Mouse (Mus musculus): Measurements from ENCODE around the gene Dnajc16. TPM values are rescaled to one million over a fixed set of nuclear protein-coding genes. Genes with fewer than 3 reads are reported as not detected.

The Dnajc16 gene
- polyA plus RNA-seq, 1 experiment = 9.1 TPM

GRCm38 (mm10) chr4:141789564-141790218 is 1.0 kb downstream of the Dnajc16 start:
- Histone ChIP-seq H3K4me1 (ENCODE audit: control insufficient read depth, insufficient read depth, low read length) (no peaks in the 10 kb centered on the region), H3K9ac (ENCODE audit: low read depth, poor library complexity, severe bottlenecking) (peak overlapping the region; percentile 73), H3K27ac (ENCODE audit: insufficient read depth, low read length) (no peak overlapping the region), H3K27me3 (ENCODE audit: control insufficient read depth, insufficient read depth, low read length, poor library complexity, severe bottlenecking) (no peaks in the 10 kb centered on the region), H3K36me3 (ENCODE audit: control insufficient read depth, insufficient read depth, low read length, poor library complexity, severe bottlenecking) (no peaks in the 10 kb centered on the region), H3K4me3 (ENCODE audit: low read depth, low read length) (peak overlapping the region; percentile 89), H3K9me3 (replicated peaks; ENCODE audit: control insufficient read depth, insufficient read depth, low read length, poor library complexity, severe bottlenecking) (no peaks in the 10 kb centered on the region)
- TF ChIP-seq POLR2A (IDR thresholded peaks at IDR 0.05; ENCODE audit: insufficient read depth, low read length) = no peak
- TF ChIP-seq CTCF (IDR thresholded peaks at IDR 0.05; ENCODE audit: low read depth, low read length) = no peak
- no peak for TF ChIP-seq EP300 (IDR thresholded peaks at IDR 0.05; ENCODE audit: insufficient read depth, low read depth, low read length)

GRCm38 (mm10) chr4:141787462-141787861 is 3.3 kb downstream of the Dnajc16 start:
- TF ChIP-seq POLR2A (IDR thresholded peaks at IDR 0.05; ENCODE audit: insufficient read depth, low read length) (no peak), CTCF (IDR thresholded peaks at IDR 0.05; ENCODE audit: low read depth, low read length) (no peak), EP300 (IDR thresholded peaks at IDR 0.05; ENCODE audit: insufficient read depth, low read depth, low read length) (no peak)
- H3K27ac ChIP-seq (ENCODE audit: insufficient read depth, low read length) = no peak overlapping the region
- H3K9ac ChIP-seq (ENCODE audit: low read depth, poor library complexity, severe bottlenecking) = no peak overlapping the region
- no peaks in the 10 kb centered on the region for H3K4me1 ChIP-seq (ENCODE audit: control insufficient read depth, insufficient read depth, low read length)
- H3K36me3 ChIP-seq (ENCODE audit: control insufficient read depth, insufficient read depth, low read length, poor library complexity, severe bottlenecking) = no peaks in the 10 kb centered on the region; the same call in 1 of the 2 replicates
- H3K27me3 ChIP-seq (ENCODE audit: control insufficient read depth, insufficient read depth, low read length, poor library complexity, severe bottlenecking) = no peaks in the 10 kb centered on the region
- no peak overlapping the region for H3K4me3 ChIP-seq (ENCODE audit: low read depth, low read length)
- H3K9me3 ChIP-seq (replicated peaks; ENCODE audit: control insufficient read depth, insufficient read depth, low read length, poor library complexity, severe bottlenecking) = no peaks in the 10 kb centered on the region

- Histone ChIP-seq H3K9ac (ENCODE audit: low read depth, poor library complexity, severe bottlenecking) (no peak overlapping the region), H3K36me3 (ENCODE audit: control insufficient read depth, insufficient read depth, low read length, poor library complexity, severe bottlenecking) (peaks cover 2% of the 10 kb centered on the region; the same call in 1 of the 2 replicates), H3K4me1 (ENCODE audit: control insufficient read depth, insufficient read depth, low read length) (no peaks in the 10 kb centered on the region), H3K9me3 (replicated peaks; ENCODE audit: control insufficient read depth, insufficient read depth, low read length, poor library complexity, severe bottlenecking) (no peaks in the 10 kb centered on the region), H3K4me3 (ENCODE audit: low read depth, low read length) (no peak overlapping the region), H3K27ac (ENCODE audit: insufficient read depth, low read length) (no peak overlapping the region), H3K27me3 (ENCODE audit: control insufficient read depth, insufficient read depth, low read length, poor library complexity, severe bottlenecking) (no peaks in the 10 kb centered on the region)
- TF ChIP-seq EP300 (IDR thresholded peaks at IDR 0.05; ENCODE audit: insufficient read depth, low read depth, low read length) = no peak
- no peak for TF ChIP-seq POLR2A (IDR thresholded peaks at IDR 0.05; ENCODE audit: insufficient read depth, low read length)
- TF ChIP-seq CTCF (IDR thresholded peaks at IDR 0.05; ENCODE audit: low read depth, low read length) = no peak
These were observed 3.7 kb downstream of the Dnajc16 start for GRCm38 (mm10) chr4:141787046-141787445.

- Histone ChIP-seq H3K27ac (ENCODE audit: insufficient read depth, low read length) (no peak overlapping the region), H3K9ac (ENCODE audit: low read depth, poor library complexity, severe bottlenecking) (no peak overlapping the region), H3K4me3 (ENCODE audit: low read depth, low read length) (no peak overlapping the region), H3K36me3 (ENCODE audit: control insufficient read depth, insufficient read depth, low read length, poor library complexity, severe bottlenecking) (peaks cover 2% of the 10 kb centered on the region; the same call in 1 of the 2 replicates), H3K9me3 (replicated peaks; ENCODE audit: control insufficient read depth, insufficient read depth, low read length, poor library complexity, severe bottlenecking) (no peaks in the 10 kb centered on the region), H3K27me3 (ENCODE audit: control insufficient read depth, insufficient read depth, low read length, poor library complexity, severe bottlenecking) (no peaks in the 10 kb centered on the region), H3K4me1 (ENCODE audit: control insufficient read depth, insufficient read depth, low read length) (no peaks in the 10 kb centered on the region)
- TF ChIP-seq POLR2A (IDR thresholded peaks at IDR 0.05; ENCODE audit: insufficient read depth, low read length) (no peak), CTCF (IDR thresholded peaks at IDR 0.05; ENCODE audit: low read depth, low read length) (no peak), EP300 (IDR thresholded peaks at IDR 0.05; ENCODE audit: insufficient read depth, low read depth, low read length) (no peak)
These were observed 4.6 kb downstream of the Dnajc16 start for GRCm38 (mm10) chr4:141786141-141786540.

- TF ChIP-seq EP300 (IDR thresholded peaks at IDR 0.05; ENCODE audit: insufficient read depth, low read depth, low read length) (no peak), POLR2A (IDR thresholded peaks at IDR 0.05; ENCODE audit: insufficient read depth, low read length) (no peak), CTCF (IDR thresholded peaks at IDR 0.05; ENCODE audit: low read depth, low read length) (peak; percentile 31)
- Histone ChIP-seq H3K9me3 (replicated peaks; ENCODE audit: control insufficient read depth, insufficient read depth, low read length, poor library complexity, severe bottlenecking) (no peaks in the 10 kb centered on the region), H3K9ac (ENCODE audit: low read depth, poor library complexity, severe bottlenecking) (no peak overlapping the region), H3K4me3 (ENCODE audit: low read depth, low read length) (no peak overlapping the region), H3K36me3 (ENCODE audit: control insufficient read depth, insufficient read depth, low read length, poor library complexity, severe bottlenecking) (peaks cover 2% of the 10 kb centered on the region; the same call in 1 of the 2 replicates), H3K27me3 (ENCODE audit: control insufficient read depth, insufficient read depth, low read length, poor library complexity, severe bottlenecking) (no peaks in the 10 kb centered on the region), H3K4me1 (ENCODE audit: control insufficient read depth, insufficient read depth, low read length) (no peaks in the 10 kb centered on the region), H3K27ac (ENCODE audit: insufficient read depth, low read length) (no peak overlapping the region)
These were observed 5.9 kb downstream of the Dnajc16 start for GRCm38 (mm10) chr4:141784835-141785234.

- no peak overlapping the region for H3K4me3 ChIP-seq (ENCODE audit: low read depth, low read length)
- no peaks in the 10 kb centered on the region for H3K27me3 ChIP-seq (ENCODE audit: control insufficient read depth, insufficient read depth, low read length, poor library complexity, severe bottlenecking)
- no peak for TF ChIP-seq POLR2A (IDR thresholded peaks at IDR 0.05; ENCODE audit: insufficient read depth, low read length)
- no peak for TF ChIP-seq EP300 (IDR thresholded peaks at IDR 0.05; ENCODE audit: insufficient read depth, low read depth, low read length)
- no peak for TF ChIP-seq CTCF (IDR thresholded peaks at IDR 0.05; ENCODE audit: low read depth, low read length)
- no peak overlapping the region for H3K27ac ChIP-seq (ENCODE audit: insufficient read depth, low read length)
- H3K36me3 ChIP-seq (ENCODE audit: control insufficient read depth, insufficient read depth, low read length, poor library complexity, severe bottlenecking) = peaks cover 5% of the 10 kb centered on the region
- no peak overlapping the region for H3K9ac ChIP-seq (ENCODE audit: low read depth, poor library complexity, severe bottlenecking)
- no peaks in the 10 kb centered on the region for H3K4me1 ChIP-seq (ENCODE audit: control insufficient read depth, insufficient read depth, low read length)
- H3K9me3 ChIP-seq (replicated peaks; ENCODE audit: control insufficient read depth, insufficient read depth, low read length, poor library complexity, severe bottlenecking) = no peaks in the 10 kb centered on the region
These were observed 9.3 kb downstream of the Dnajc16 start for GRCm38 (mm10) chr4:141781201-141781985.

All from ES-Bruce4 (cell line).